Mouse (Mus musculus) neural tube, embryonic 15.5 days (tissue): ENCODE measurements around the gene Olfr629. TPM values are rescaled to one million over a fixed set of nuclear protein-coding genes. Genes with fewer than 3 reads are reported as not detected.
"Not testable (repeated sequence)": the region's sequence is repeated elsewhere in the genome, so short reads cannot be mapped to it uniquely, and the experiment has no call there.

Experiments
- ATAC-seq: fragments of 200-750 bp; cut with Nextera tagmentation; 2 replicates; pipeline ENCODE4 v1.8.0; 2017; ENCODE audit warnings: mild to moderate bottlenecking, moderate TSS enrichment, moderate library complexity; ENCODE audit not compliant: low FRiP score
- H3K27ac ChIP-seq: fragments of 300-500 bp; sonication (generic); replicated peaks from 2 replicates; pipeline ENCODE4 v1.5.1; 2015; ENCODE audit warnings: mild to moderate bottlenecking, inconsistent platforms
- H3K27me3 ChIP-seq: fragments of 300-500 bp; sonication (generic); replicated peaks from 2 replicates; pipeline ENCODE4 v1.6.1; 2015; ENCODE audit warnings: inconsistent platforms
- H3K36me3 ChIP-seq: fragments of 300-500 bp; sonication (generic); 2 replicates; pipeline ENCODE4 v1.6.1; 2015; ENCODE audit warnings: inconsistent platforms
- H3K4me1 ChIP-seq: fragments of 300-500 bp; sonication (generic); 2 replicates; pipeline ENCODE4 v1.6.1; 2015; ENCODE audit warnings: inconsistent platforms
- H3K4me2 ChIP-seq: fragments of 300-500 bp; sonication (generic); 2 replicates; pipeline ENCODE4 v1.6.1; 2015; ENCODE audit warnings: inconsistent platforms, mild to moderate bottlenecking, moderate library complexity
- H3K4me3 ChIP-seq: fragments of 300-500 bp; sonication (generic); replicated peaks from 2 replicates; pipeline ENCODE4 v1.5.1; 2015; ENCODE audit warnings: mild to moderate bottlenecking, inconsistent platforms
- H3K9ac ChIP-seq: fragments of 300-500 bp; sonication (generic); replicated peaks from 2 replicates; pipeline ENCODE4 v1.6.1; 2015; ENCODE audit warnings: mild to moderate bottlenecking, inconsistent platforms
- H3K9me3 ChIP-seq: fragments of 300-500 bp; sonication (generic); replicated peaks from 2 replicates; pipeline ENCODE4 v1.6.1; 2016; ENCODE audit warnings: inconsistent platforms
- WGBS: fragments of 180-500 bp; shearing (Covaris S2); methylation state at CpG from one replicate; pipeline ENCODE4 v1.1.7; 2015; ENCODE audit warnings: mixed read lengths; 5-methylcytosine and 5-hydroxymethylcytosine counted together
- polyA plus RNA-seq: library from polyadenylated mRNA; unstranded; fragments of >200 nt; fragmentation: Nextera tagmentation; extraction: Ambion mirVana; gene quantifications from 2 replicates; pipeline ENCODE4 v1.2.1, GENCODE M21; 2015

Olfr629 gene
- polyA plus RNA-seq = not detected in 2 replicates

DNA sequence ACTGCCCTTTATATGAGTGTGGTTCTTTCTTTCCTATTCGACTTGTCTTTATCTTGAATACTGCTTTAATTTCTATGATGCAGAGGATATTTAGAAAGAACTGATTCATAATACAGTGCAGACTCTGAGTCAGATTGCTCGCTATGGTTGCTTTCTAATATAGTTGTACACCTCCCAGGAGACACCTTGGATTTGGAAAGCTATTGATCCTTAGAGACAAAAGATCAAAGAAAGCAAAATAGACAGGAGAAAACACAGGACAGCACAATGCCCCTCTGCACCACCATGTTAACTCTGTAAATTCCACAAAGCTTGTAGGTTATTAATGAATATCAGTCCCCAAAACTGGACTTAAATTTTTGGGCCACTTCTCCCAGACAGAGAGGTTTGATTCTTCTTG lies at the start of gene Olfr629:
Gene Olfr629 (minus strand): TSS at position 101 of the 400 bp plus-strand sequence.
- Histone ChIP-seq H3K4me1 (no peaks in the 10 kb centered on the region), H3K4me2 (no peak within 1 kb of the TSS), H3K27ac (no peak within 1 kb of the TSS), H3K36me3 (no peaks in the 10 kb centered on the region), H3K9me3 (no peaks in the 10 kb centered on the region), H3K27me3 (no peaks in the 10 kb centered on the region), H3K4me3 (no peak within 1 kb of the TSS), H3K9ac (no peak within 1 kb of the TSS)
- no peak for ATAC-seq
- 83% methylated on average over 2 of the region's 2 CpGs for WGBS

DNA sequence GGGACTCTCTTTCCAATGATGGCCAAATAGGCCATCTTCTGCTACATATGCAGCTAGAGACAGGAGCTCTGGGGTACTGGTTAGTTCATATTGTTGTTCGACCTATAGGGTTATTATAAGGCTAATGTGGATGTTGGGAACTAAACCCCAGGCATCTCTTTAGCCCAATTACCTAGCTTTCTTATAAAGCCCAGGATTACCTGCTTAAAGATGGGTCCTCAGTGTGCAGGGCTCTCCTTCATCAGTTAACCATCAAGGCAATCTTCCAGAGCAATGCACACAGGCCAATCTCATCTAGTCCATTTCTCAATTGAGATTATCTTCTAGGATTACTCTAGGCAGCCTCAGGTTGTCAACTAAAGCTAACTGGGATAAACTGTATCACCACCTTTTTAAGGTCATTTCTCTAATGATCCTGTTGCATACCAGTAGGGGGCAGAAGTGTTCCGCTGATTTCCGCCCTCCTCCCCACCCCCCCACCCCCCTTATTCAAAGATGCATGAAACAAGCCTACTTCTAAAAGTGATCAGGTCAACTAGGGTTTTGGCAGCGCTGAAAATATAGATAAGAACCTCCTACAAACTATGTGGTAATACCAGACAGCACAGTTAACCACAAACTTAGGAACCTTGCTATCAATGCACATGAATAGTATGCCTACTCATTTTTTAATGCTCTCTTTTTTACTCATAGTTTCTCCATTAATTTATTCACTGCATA lies 48.1 kb upstream of the Olfr629 start:
- no peak for ATAC-seq
- Histone ChIP-seq H3K4me3 (no peak overlapping the region), H3K9me3 (no peaks in the 10 kb centered on the region), H3K9ac (no peak overlapping the region), H3K27me3 (no peaks in the 10 kb centered on the region), H3K27ac (no peak overlapping the region), H3K36me3 (no peaks in the 10 kb centered on the region), H3K4me1 (no peaks in the 10 kb centered on the region), H3K4me2 (no peak overlapping the region)
- WGBS = 41% methylated on average over 4 of the region's 4 CpGs

DNA sequence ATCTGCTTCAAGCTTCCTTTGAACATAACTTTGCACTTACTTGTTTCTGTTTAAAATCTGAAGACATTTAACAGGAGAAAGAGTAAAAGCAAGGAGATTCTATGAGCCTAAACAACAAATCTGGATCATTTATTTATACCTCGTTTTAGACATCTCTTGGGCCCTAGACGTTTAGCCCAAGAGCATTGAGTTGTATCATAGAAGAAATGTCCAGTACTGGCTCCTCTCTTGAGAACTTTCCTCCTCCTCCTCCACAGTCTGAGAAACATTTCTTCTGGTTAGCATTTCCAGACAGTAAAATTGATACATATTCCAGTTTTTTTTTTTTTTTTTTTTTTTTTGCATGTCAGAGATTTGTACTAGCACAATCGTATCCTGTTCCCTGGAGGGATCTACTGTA lies 47.0 kb upstream of the Olfr629 start, which contains the start of gene Olfr67:
Gene Olfr67 (minus strand): TSS at position 101 of the 400 bp plus-strand sequence.
- no peak within 1 kb of the TSS for H3K27ac ChIP-seq
- no peaks in the 10 kb centered on the region for H3K4me1 ChIP-seq
- no peak within 1 kb of the TSS for H3K9ac ChIP-seq
- ATAC-seq = no peak
- H3K27me3 ChIP-seq = no peaks in the 10 kb centered on the region
- H3K4me3 ChIP-seq = no peak within 1 kb of the TSS
- H3K4me2 ChIP-seq = no peak within 1 kb of the TSS
- no peaks in the 10 kb centered on the region for H3K9me3 ChIP-seq
- WGBS = 86% methylated on average over 3 of the region's 3 CpGs
- no peaks in the 10 kb centered on the region for H3K36me3 ChIP-seq

DNA sequence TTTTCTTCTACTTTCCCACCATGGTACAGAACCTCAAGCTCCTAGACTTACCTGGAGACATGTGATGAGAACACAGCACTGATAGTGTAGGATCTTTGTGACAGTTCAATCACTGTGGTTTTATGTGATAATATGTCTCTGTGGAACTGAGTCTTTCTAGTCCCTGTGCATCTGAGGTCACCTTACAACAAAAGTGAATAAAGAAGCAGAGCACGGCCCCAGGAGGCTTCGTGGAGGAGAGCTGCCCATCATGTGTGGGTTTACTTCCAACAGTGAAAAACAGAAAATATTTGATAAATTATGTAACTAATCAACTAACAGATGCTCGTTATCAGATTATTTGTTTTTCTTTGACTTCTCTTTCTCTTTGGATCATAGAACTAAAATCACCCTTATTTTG lies 34.9 kb upstream of the Olfr629 start, which contains the start of gene Olfr68:
Gene Olfr68 (minus strand): TSS at position 101 of the 400 bp plus-strand sequence.
- Histone ChIP-seq H3K9ac (no peak within 1 kb of the TSS), H3K27ac (no peak within 1 kb of the TSS)

DNA sequence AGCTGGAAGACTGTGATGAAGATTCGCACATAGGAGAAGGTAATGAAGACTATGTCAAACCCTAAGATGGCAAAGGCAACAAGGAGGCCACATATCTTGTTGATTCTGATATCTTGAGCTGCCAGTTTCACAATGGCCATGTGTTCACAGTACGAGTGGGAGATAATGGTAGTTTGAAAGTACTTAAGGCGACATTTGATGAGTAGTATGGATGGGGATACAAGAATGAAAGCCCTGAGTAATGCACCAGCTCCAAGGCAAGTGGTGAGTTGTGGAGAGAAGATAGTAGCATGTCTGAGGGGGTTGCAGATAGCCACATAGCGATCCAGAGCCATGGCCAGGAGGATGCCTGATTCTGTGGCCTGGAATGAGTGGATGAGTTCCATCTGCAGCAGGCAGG lies 32.9 kb upstream of the Olfr629 start:
- H3K36me3 ChIP-seq, H3K9ac ChIP-seq, H3K4me1 ChIP-seq, ATAC-seq, H3K27me3 ChIP-seq, H3K27ac ChIP-seq, H3K4me3 ChIP-seq, H3K9me3 ChIP-seq, H3K4me2 ChIP-seq: not testable (repeated sequence)
- 93% methylated on average over 4 of the region's 4 CpGs for WGBS

More for the DNA sequence above, 34.9 kb upstream of the Olfr629 start, which contains the start of gene Olfr68:
- Histone ChIP-seq H3K4me1 (no peaks in the 10 kb centered on the region), H3K4me3 (no peak within 1 kb of the TSS), H3K36me3 (no peaks in the 10 kb centered on the region), H3K27me3 (no peaks in the 10 kb centered on the region), H3K9me3 (no peaks in the 10 kb centered on the region), H3K4me2 (no peak within 1 kb of the TSS)
- WGBS = 77% methylated on average over 3 of the region's 3 CpGs
- ATAC-seq = no peak

DNA sequence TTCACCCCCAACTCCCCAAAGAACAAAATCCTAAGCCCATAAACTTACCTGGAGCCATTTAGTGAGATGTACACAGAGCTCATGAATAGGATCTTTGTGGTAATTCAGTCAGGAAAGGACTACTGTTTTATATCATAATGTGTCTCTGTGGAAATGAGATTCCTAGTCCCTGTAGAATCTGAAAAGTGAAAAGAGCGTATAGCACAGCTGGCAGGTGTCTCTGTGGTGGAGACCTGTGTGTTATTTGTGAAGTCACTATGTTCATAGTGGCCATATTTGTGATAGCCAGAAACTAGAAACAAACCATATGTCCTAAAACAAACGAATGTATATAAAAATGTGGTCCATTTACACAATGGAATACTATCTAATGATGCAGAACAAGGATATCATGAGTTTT lies 26.8 kb upstream of the Olfr629 start, which contains the start of gene Olfr69:
Gene Olfr69 (minus strand): TSS at position 101 of the 400 bp plus-strand sequence.
- no peaks in the 10 kb centered on the region for H3K9me3 ChIP-seq
- H3K4me2 ChIP-seq = no peak within 1 kb of the TSS
- no peak for ATAC-seq
- H3K4me1 ChIP-seq = no peaks in the 10 kb centered on the region
- WGBS = 79% methylated on average over 2 of the region's 2 CpGs
- no peak within 1 kb of the TSS for H3K27ac ChIP-seq
- H3K9ac ChIP-seq = no peak within 1 kb of the TSS
- H3K27me3 ChIP-seq = no peaks in the 10 kb centered on the region
- no peak within 1 kb of the TSS for H3K4me3 ChIP-seq
- H3K36me3 ChIP-seq = no peaks in the 10 kb centered on the region

DNA sequence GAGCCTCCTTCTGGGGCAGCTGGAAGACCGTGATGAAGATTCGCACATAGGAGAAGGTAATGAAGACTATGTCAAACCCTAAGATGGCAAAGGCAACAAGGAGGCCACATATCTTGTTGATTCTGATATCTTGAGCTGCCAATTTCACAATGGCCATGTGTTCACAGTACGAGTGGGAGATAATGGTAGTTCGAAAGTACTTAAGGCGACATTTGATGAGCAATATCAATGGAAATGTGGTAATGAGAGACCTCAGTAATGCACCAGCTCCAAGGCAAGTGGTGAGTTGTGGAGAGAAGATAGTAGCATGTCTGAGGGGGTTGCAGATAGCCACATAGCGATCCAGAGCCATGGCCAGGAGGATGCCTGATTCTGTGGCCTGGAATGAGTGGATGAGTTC lies 22.9 kb upstream of the Olfr629 start:
- H3K4me3 ChIP-seq, H3K4me2 ChIP-seq, H3K9me3 ChIP-seq, H3K27me3 ChIP-seq, H3K9ac ChIP-seq, H3K4me1 ChIP-seq, H3K27ac ChIP-seq, ATAC-seq, H3K36me3 ChIP-seq: not testable (repeated sequence)
- WGBS = 93% methylated on average over 6 of the region's 6 CpGs

DNA sequence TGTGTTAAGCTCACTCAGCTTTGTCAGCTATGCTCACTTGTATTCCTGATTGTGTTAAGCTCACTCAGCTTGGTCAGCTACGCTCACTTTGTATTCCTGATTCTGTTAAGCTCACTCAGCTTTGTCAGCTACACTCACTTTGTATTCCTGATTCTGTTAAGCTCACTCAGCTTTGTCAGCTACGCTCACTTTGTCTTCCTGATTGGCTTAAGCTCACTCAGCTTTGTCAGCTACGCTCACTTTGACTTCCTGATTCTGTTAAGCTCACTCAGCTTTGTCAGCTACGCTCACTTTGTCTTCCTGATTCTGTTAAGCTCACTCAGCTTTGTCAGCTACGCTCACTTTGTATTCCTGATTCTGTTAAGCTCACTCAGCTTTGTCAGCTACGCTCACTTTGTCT lies 17.5 kb upstream of the Olfr629 start:
- not testable (repeated sequence) for H3K9me3 ChIP-seq, H3K4me1 ChIP-seq, ATAC-seq, H3K9ac ChIP-seq, H3K4me2 ChIP-seq, H3K36me3 ChIP-seq, H3K27me3 ChIP-seq, H3K4me3 ChIP-seq, H3K27ac ChIP-seq
- 87% methylated on average over 6 of the region's 6 CpGs for WGBS

DNA sequence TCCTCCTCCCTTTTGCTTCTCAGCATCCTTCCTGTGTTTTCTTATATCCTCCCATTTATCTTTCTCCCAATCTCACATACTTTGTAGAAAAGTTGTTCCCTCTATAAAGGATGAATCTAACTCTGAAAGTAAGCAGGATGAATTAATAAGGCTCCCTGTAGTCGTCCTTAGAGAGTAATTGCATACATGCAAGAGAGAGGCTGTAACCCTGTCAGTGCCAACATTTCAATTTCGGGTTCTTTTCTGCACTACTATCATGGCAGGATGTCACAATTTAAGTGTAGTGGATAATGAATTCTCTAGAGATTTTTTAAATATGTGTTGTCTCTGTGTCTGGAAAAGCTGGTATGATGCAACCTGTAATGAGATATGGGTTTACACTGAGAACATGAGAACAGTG lies 12.5 kb upstream of the Olfr629 start, which contains the start of gene Olfr630:
Gene Olfr630 (minus strand): TSS at position 101 of the 400 bp plus-strand sequence.
- H3K4me3 ChIP-seq = no peak within 1 kb of the TSS
- no peak within 1 kb of the TSS for H3K4me2 ChIP-seq
- H3K9ac ChIP-seq = no peak within 1 kb of the TSS
- no peaks in the 10 kb centered on the region for H3K4me1 ChIP-seq
- no peaks in the 10 kb centered on the region for H3K27me3 ChIP-seq
- H3K36me3 ChIP-seq = no peaks in the 10 kb centered on the region
- no peaks in the 10 kb centered on the region for H3K9me3 ChIP-seq
- ATAC-seq = no peak
- H3K27ac ChIP-seq = no peak within 1 kb of the TSS
- 53% methylated on average over 2 of the region's 2 CpGs for WGBS

DNA sequence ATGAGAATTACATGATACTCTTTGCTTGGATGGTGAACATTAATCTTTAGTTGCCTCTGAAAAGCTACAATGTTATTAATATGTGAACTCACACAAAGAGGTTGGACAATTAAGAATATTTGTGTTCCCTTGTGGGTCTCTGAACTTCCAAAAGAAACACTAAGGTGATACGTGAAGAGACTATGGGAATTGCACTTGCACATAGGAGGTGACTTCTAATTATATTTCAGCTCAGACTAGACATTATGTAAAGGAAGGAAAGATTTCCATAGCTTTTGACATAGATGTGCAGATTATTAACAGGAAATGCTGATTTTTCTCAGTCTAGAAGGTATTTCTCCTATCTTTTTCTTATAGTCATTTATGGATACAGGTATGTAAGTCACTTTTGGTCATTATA lies 14.7 kb downstream of the Olfr629 start, which contains the start of gene Olfr628:
Gene Olfr628 (plus strand): TSS at position 301 of the 400 bp plus-strand sequence.
- Histone ChIP-seq H3K4me1 (no peaks in the 10 kb centered on the region), H3K9ac (no peak within 1 kb of the TSS), H3K27me3 (no peaks in the 10 kb centered on the region), H3K4me2 (no peak within 1 kb of the TSS), H3K9me3 (no peaks in the 10 kb centered on the region), H3K4me3 (no peak within 1 kb of the TSS), H3K27ac (no peak within 1 kb of the TSS), H3K36me3 (no peaks in the 10 kb centered on the region)
- ATAC-seq = no peak
- 97% methylated on average over 1 of the region's 1 CpGs for WGBS

DNA sequence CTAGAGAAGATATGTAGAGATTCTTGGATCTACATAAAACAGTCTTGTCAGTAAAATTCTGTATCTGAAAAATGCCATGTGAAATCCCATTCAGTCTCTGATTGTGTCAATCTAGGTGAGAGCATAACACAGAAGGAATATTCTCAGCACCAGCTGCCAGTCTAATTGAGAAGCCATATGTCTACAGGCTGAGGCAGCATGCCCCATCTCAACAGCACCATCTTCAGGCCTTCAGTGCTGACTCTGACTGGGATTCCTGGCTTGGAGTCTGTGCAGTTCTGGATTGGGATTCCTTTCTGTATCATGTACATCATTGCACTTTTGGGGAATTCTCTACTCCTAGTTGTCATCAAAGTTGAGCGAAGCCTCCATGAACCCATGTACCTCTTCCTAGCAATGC lies 28.3 kb downstream of the Olfr629 start:
- H3K27ac ChIP-seq, ATAC-seq, H3K9ac ChIP-seq, H3K9me3 ChIP-seq, H3K4me1 ChIP-seq, H3K27me3 ChIP-seq, H3K36me3 ChIP-seq, H3K4me3 ChIP-seq, H3K4me2 ChIP-seq: not testable (repeated sequence)
- 87% methylated on average over 1 of the region's 1 CpGs for WGBS

DNA sequence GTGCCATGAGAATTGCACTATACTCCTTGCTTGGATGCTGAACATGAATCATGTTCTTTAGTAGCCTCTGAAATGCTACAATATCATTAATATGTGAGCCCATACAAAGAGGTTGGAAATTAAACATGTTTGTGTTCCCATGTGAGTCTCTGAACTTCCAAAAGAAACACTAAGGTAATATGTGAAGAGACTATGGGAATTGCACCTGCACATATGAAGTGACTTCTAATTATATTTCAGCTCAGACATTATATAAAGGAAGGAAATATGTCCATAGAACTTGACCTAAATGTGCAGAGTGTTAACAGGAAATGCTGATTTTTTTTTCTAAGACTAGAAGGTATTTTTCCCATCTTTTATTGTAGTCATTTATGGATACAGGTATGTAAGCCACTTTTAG lies 30.4 kb downstream of the Olfr629 start, which contains the start of gene Olfr243:
Gene Olfr243 (plus strand): TSS at position 301 of the 400 bp plus-strand sequence.
- Histone ChIP-seq H3K4me3 (no peak within 1 kb of the TSS), H3K9me3 (no peaks in the 10 kb centered on the region), H3K27me3 (no peaks in the 10 kb centered on the region), H3K4me1 (no peaks in the 10 kb centered on the region), H3K4me2 (no peak within 1 kb of the TSS), H3K36me3 (no peaks in the 10 kb centered on the region), H3K27ac (no peak within 1 kb of the TSS), H3K9ac (no peak within 1 kb of the TSS)
- no peak for ATAC-seq
